Mouse (Mus musculus) midbrain, postnatal 0 days (tissue): ENCODE data around the gene Mettl24. TPM values are rescaled to one million over a fixed set of nuclear protein-coding genes. Genes with fewer than 3 reads are reported as not detected.
A peak's percentile ranks its signal among the peaks of the same experiment; 100 is the strongest.

Experiments
- ATAC-seq: fragments of 200-750 bp; cut with Nextera tagmentation; 2 replicates; pipeline ENCODE4 v1.8.0; 2017; ENCODE audit warnings: moderate number of reproducible peaks, mild to moderate bottlenecking, moderate TSS enrichment, moderate library complexity; ENCODE audit not compliant: low FRiP score
- DNase-seq: peaks from one replicate; pipeline ENCODE4 v3.0.0-alpha.2; 2015; ENCODE audit warnings: low spot score
- H3K27ac ChIP-seq: fragments of 300-500 bp; sonication (generic); 2 replicates; pipeline ENCODE4 v1.5.1; 2014; ENCODE audit warnings: low read depth, mild to moderate bottlenecking, low read length, mixed read lengths
- H3K27me3 ChIP-seq: fragments of 300-500 bp; sonication (generic); 2 replicates; pipeline ENCODE4 v1.6.1; 2014; ENCODE audit warnings: low read length, control low read depth, mixed read lengths; ENCODE audit not compliant: insufficient read depth
- H3K36me3 ChIP-seq: fragments of 300-500 bp; sonication (generic); 2 replicates; pipeline ENCODE4 v1.6.1; 2014; ENCODE audit warnings: low read length, control low read depth, mixed read lengths; ENCODE audit not compliant: insufficient read depth
- H3K4me1 ChIP-seq: fragments of 300-500 bp; sonication (generic); 2 replicates; pipeline ENCODE4 v1.6.1; 2014; ENCODE audit warnings: mild to moderate bottlenecking, control low read depth, antibody characterized with exemption, low read length, mixed read lengths; ENCODE audit not compliant: insufficient read depth
- H3K4me2 ChIP-seq: fragments of 300-500 bp; sonication (generic); 2 replicates; pipeline ENCODE4 v1.6.1; 2014; ENCODE audit warnings: low read depth, mild to moderate bottlenecking, low read length, mixed read lengths; ENCODE audit not compliant: poor library complexity, severe bottlenecking
- H3K4me3 ChIP-seq: fragments of 300-500 bp; sonication (generic); 2 replicates; pipeline ENCODE4 v1.5.1; 2014; ENCODE audit warnings: low read depth, mild to moderate bottlenecking, low read length, moderate library complexity
- H3K9ac ChIP-seq: fragments of 300-500 bp; sonication (generic); replicated peaks from 2 replicates; pipeline ENCODE4 v1.6.1; 2014; ENCODE audit warnings: mild to moderate bottlenecking, low read length, moderate library complexity, mixed read lengths; ENCODE audit not compliant: poor library complexity, severe bottlenecking
- H3K9me3 ChIP-seq: fragments of 300-500 bp; sonication (generic); 2 replicates; pipeline ENCODE4 v1.6.1; 2016; ENCODE audit warnings: low read length, control low read depth
- CTCF ChIP-seq: IDR thresholded peaks from 2 replicates; pipeline ENCODE4 v1.5.1; 2016; ENCODE audit warnings: antibody characterized with exemption, mild to moderate bottlenecking
- WGBS: fragments of 180-500 bp; shearing (Covaris S2); extraction: QIAGEN DNeasy Blood & Tissue Kit; methylation state at CpG from one replicate; pipeline ENCODE4 v1.1.7; 2014; 5-methylcytosine and 5-hydroxymethylcytosine counted together
- polyA plus RNA-seq: library from polyadenylated mRNA; unstranded; fragments of >200 nt; fragmentation: Nextera tagmentation; extraction: Ambion mirVana; gene quantifications from 2 replicates; pipeline ENCODE4 v1.2.1, GENCODE M21; 2015
- total RNA-seq: library from RNA; depleted of rRNA; stranded (reverse); fragments of >200 nt; gene quantifications from 2 replicates; pipeline ENCODE4 v1.2.3, GENCODE M21; 2014

The Mettl24 gene
- total and polyA plus RNA-seq, 2 experiments from 2014 or later, result 0.98 TPM; not detected in 1

GRCm38 (mm10) chr10:40711127-40711526 is 28.0 kb downstream of the Mettl24 start:
- no peak for TF ChIP-seq CTCF
- Histone ChIP-seq H3K9ac (no peak overlapping the region), H3K27me3 (no peaks in the 10 kb centered on the region), H3K4me2 (no peak overlapping the region), H3K9me3 (no peaks in the 10 kb centered on the region), H3K36me3 (no peaks in the 10 kb centered on the region), H3K4me1 (no peaks in the 10 kb centered on the region), H3K27ac (no peak overlapping the region), H3K4me3 (no peak overlapping the region)
- DNase-seq, result no peak
- WGBS, result 82% methylated on average over 7 of the region's 7 CpGs
- no peak for ATAC-seq

GRCm38 (mm10) chr10:40713018-40713608 is 30.0 kb downstream of the Mettl24 start:
- no peak for DNase-seq
- no peak overlapping the region for H3K4me2 ChIP-seq
- TF ChIP-seq CTCF, result no peak

GRCm38 (mm10) chr10:40713829-40714228 is 30.7 kb downstream of the Mettl24 start:
- 82% methylated on average over 9 of the region's 9 CpGs for WGBS
- no peaks in the 10 kb centered on the region for H3K27me3 ChIP-seq
- no peak overlapping the region for H3K9ac ChIP-seq
- no peak for TF ChIP-seq CTCF
- no peak overlapping the region for H3K4me3 ChIP-seq
- H3K36me3 ChIP-seq, result no peaks in the 10 kb centered on the region
- no peak for ATAC-seq
- no peak for DNase-seq
- H3K9me3 ChIP-seq, result no peaks in the 10 kb centered on the region
- H3K4me1 ChIP-seq, result no peaks in the 10 kb centered on the region
- no peak overlapping the region for H3K27ac ChIP-seq
- no peak overlapping the region for H3K4me2 ChIP-seq

More at GRCm38 (mm10) chr10:40713018-40713608, 30.0 kb downstream of the Mettl24 start:
- Histone ChIP-seq H3K27me3 (no peaks in the 10 kb centered on the region), H3K9ac (no peak overlapping the region), H3K9me3 (no peaks in the 10 kb centered on the region), H3K27ac (no peak overlapping the region), H3K4me3 (no peak overlapping the region), H3K4me1 (no peaks in the 10 kb centered on the region), H3K36me3 (no peaks in the 10 kb centered on the region)
- peak; percentile 70 for ATAC-seq
- 42% methylated on average over 9 of the region's 9 CpGs for WGBS

GRCm38 (mm10) chr10:40715151-40715550 is 32.1 kb downstream of the Mettl24 start:
- no peak for DNase-seq
- no peak for ATAC-seq

GRCm38 (mm10) chr10:40716296-40716695 is 33.2 kb downstream of the Mettl24 start:
- Histone ChIP-seq H3K4me1 (no peaks in the 10 kb centered on the region), H3K4me3 (no peak overlapping the region), H3K9me3 (no peaks in the 10 kb centered on the region), H3K27me3 (no peaks in the 10 kb centered on the region), H3K4me2 (no peak overlapping the region), H3K27ac (no peak overlapping the region), H3K9ac (no peak overlapping the region), H3K36me3 (no peaks in the 10 kb centered on the region)
- ATAC-seq (no peak), DNase-seq (no peak)
- whole genome bisulfite sequencing, result 69% methylated on average over 8 of the region's 8 CpGs
- no peak for TF ChIP-seq CTCF

More at GRCm38 (mm10) chr10:40715151-40715550, 32.1 kb downstream of the Mettl24 start:
- H3K27ac ChIP-seq, result no peak overlapping the region
- H3K4me2 ChIP-seq, result no peak overlapping the region
- no peaks in the 10 kb centered on the region for H3K27me3 ChIP-seq
- TF ChIP-seq CTCF, result no peak
- no peak overlapping the region for H3K9ac ChIP-seq
- H3K4me3 ChIP-seq, result no peak overlapping the region
- H3K4me1 ChIP-seq, result no peaks in the 10 kb centered on the region
- no peaks in the 10 kb centered on the region for H3K36me3 ChIP-seq
- no peaks in the 10 kb centered on the region for H3K9me3 ChIP-seq
- WGBS, result 86% methylated on average over 4 of the region's 4 CpGs

- WGBS, result 90% methylated on average over 3 of the region's 3 CpGs
- Histone ChIP-seq H3K27me3 (no peaks in the 10 kb centered on the region), H3K36me3 (no peaks in the 10 kb centered on the region), H3K27ac (no peak overlapping the region), H3K9me3 (no peaks in the 10 kb centered on the region), H3K9ac (no peak overlapping the region), H3K4me3 (no peak overlapping the region), H3K4me2 (no peak overlapping the region), H3K4me1 (no peaks in the 10 kb centered on the region)
- DNase-seq (no peak), ATAC-seq (no peak)
- TF ChIP-seq CTCF, result no peak
These were observed 33.6 kb downstream of the Mettl24 start for GRCm38 (mm10) chr10:40716713-40717112.
